Mouse (Mus musculus) liver, postnatal 0 days (tissue): ENCODE data around the gene Rab10.

Source experiments
- CTCF ChIP-seq: sonication (generic); IDR thresholded peaks from 2 replicates; pipeline ENCODE4 v1.5.1; 2016; ENCODE audit warnings: antibody characterized with exemption, low read depth
- EP300 ChIP-seq: IDR thresholded peaks from 2 replicates; pipeline ENCODE4 v1.6.1; 2016; ENCODE audit warnings: antibody characterized with exemption, low read depth, mild to moderate bottlenecking

DNA sequence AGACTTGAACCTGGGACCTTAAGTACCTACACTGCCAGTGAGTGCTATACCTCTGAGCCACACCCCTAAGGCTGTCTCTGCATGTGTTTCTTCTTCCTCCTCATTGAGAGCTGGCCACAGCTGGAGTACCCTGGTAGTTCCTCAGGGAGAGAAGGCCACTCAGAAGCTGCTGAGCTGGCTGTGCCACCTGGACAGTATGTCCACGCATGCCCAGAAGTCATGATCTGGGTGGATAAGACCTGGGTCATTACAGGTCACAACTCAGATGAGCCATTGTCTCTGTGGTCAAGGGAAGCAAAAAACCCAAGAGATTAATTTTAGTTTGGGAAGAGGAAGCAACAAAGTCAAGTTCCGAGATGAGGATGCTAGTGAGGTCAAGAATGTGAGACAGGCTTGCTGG lies 34.4 kb upstream of the Rab10 start:
- TF ChIP-seq CTCF = no peak
- no peak for TF ChIP-seq EP300
